Mouse (Mus musculus): Measurements from ENCODE around the gene Inhbc. TPM values are rescaled to one million over a fixed set of nuclear protein-coding genes. Genes with fewer than 3 reads are reported as not detected.
A peak's percentile ranks its signal among the peaks of the same experiment; 100 is the strongest.
"Not testable (repeated sequence)": the region's sequence is repeated elsewhere in the genome, so short reads cannot be mapped to it uniquely, and the experiment has no call there.

The Inhbc gene
- total RNA-seq, 2 experiments from 2014 or later: not detected

GRCm38 (mm10) chr10:127326017-127326801 is 44.0 kb downstream of the Inhbc start:
- peak; percentile 42 for DNase-seq

- no peak for DNase-seq
Observed at GRCm38 (mm10) chr10:127325454-127326016, 44.7 kb downstream of the Inhbc start.

- DNase-seq: no peak
Observed at GRCm38 (mm10) chr10:127324495-127324894, 45.7 kb downstream of the Inhbc start.

GRCm38 (mm10) chr10:127323131-127323855 is 46.9 kb downstream of the Inhbc start:
- no peak for DNase-seq

GRCm38 (mm10) chr10:127322669-127323068 is 47.6 kb downstream of the Inhbc start:
- no peak for DNase-seq

GRCm38 (mm10) chr10:127322178-127322577 is 48.1 kb downstream of the Inhbc start:
- DNase-seq: no peak

- DNase-seq: no peak
Observed at GRCm38 (mm10) chr10:127321621-127322020, 48.6 kb downstream of the Inhbc start, which contains the start of gene Arhgap9. Gene Arhgap9, plus strand, starts transcription at chr10:127321964.

GRCm38 (mm10) chr10:127319969-127320368 is 50.3 kb downstream of the Inhbc start:
- DNase-seq: no peak

- DNase-seq: no peak
Observed at GRCm38 (mm10) chr10:127318009-127318408, 52.2 kb downstream of the Inhbc start.

GRCm38 (mm10) chr10:127317277-127317676 is 53.0 kb downstream of the Inhbc start:
- no peak for DNase-seq

GRCm38 (mm10) chr10:127314950-127315349 is 55.3 kb downstream of the Inhbc start:
- DNase-seq: not testable (repeated sequence)

- not testable (repeated sequence) for DNase-seq
Observed at GRCm38 (mm10) chr10:127313516-127313915, 56.7 kb downstream of the Inhbc start.

GRCm38 (mm10) chr10:127312858-127313257 is 57.4 kb downstream of the Inhbc start:
- DNase-seq: no peak

- peak; percentile 80 for DNase-seq
Observed at GRCm38 (mm10) chr10:127312356-127312676, 57.9 kb downstream of the Inhbc start.

GRCm38 (mm10) chr10:127311476-127312355 is 58.5 kb downstream of the Inhbc start, which contains the start of gene Mars:
Gene Mars, minus strand, starts transcription at chr10:127311786.
- DNase-seq: peak; percentile 84

GRCm38 (mm10) chr10:127310523-127311475 is 59.4 kb downstream of the Inhbc start:
- DNase-seq: no peak

GRCm38 (mm10) chr10:127309167-127309566 is 61.1 kb downstream of the Inhbc start:
- not testable (repeated sequence) for DNase-seq

Data from gastrocnemius, postnatal 10 days (tissue).